Comparison of ENCODE assay signal across 8 mouse cellular contexts in the genomic region with DNA sequence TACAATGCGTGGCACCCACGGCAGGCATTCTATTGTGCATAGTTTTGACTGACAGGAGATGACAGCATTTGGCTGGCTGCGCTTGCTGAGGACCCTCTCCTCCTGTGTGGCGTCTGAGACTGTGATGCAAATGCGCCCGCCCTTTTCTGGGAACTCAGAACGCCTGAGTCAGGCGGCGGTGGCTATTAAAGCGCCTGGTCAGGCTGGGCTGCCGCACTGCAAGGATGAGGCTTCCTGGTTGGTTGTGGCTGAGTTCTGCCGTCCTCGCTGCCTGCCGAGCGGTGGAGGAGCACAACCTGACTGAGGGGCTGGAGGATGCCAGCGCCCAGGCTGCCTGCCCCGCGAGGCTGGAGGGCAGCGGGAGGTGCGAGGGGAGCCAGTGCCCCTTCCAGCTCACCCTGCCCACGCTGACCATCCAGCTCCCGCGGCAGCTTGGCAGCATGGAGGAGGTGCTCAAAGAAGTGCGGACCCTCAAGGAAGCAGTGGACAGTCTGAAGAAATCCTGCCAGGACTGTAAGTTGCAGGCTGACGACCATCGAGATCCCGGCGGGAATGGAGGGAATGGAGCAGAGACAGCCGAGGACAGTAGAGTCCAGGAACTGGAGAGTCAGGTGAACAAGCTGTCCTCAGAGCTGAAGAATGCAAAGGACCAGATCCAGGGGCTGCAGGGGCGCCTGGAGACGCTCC. TPM values are rescaled to one million over a fixed set of nuclear protein-coding genes. Genes with fewer than 3 reads are reported as not detected.
A peak's percentile ranks its signal among the peaks of the same experiment; 100 is the strongest.
DNase-seq lines count a peak whose midpoint lies in the region; ATAC-seq and TF ChIP-seq lines count a peak whose summit lies in the region.

A gene (plus strand): TSS at position 150 of the 687 bp plus-strand sequence.

- H3K27me3 ChIP-seq in embryonic facial prominence, embryonic 10.5 days (replicated peaks; ENCODE audit: low read depth, poor library complexity, severe bottlenecking), result peaks cover 25% of the 10 kb centered on the region
- no peaks in the 10 kb centered on the region for H3K27me3 ChIP-seq in midbrain, embryonic 16.5 days (ENCODE audit: control insufficient read depth, insufficient read depth, low read depth, low read length)

- peak; percentile 95 for ATAC-seq in midbrain, embryonic 16.5 days

- H3K4me1 ChIP-seq in embryonic facial prominence, embryonic 10.5 days, result peaks cover 13% of the 10 kb centered on the region
- peaks cover 6% of the 10 kb centered on the region; the same call in 1 of the 2 replicates for H3K4me1 ChIP-seq in midbrain, embryonic 16.5 days (ENCODE audit: control insufficient read depth, insufficient read depth, low read length)

- intact Hi-C loops in left cerebral cortex, adult 2 months (cut with DNase I), result no loop called here

- WGBS in embryonic facial prominence, embryonic 10.5 days, result 6% methylated on average over 31 of the region's 31 CpGs
- WGBS in midbrain, embryonic 16.5 days, result 4% methylated on average over 31 of the region's 31 CpGs

- no peaks in the 10 kb centered on the region for H3K9me3 ChIP-seq in embryonic facial prominence, embryonic 10.5 days
- no peaks in the 10 kb centered on the region for H3K9me3 ChIP-seq in midbrain, embryonic 16.5 days (replicated peaks; ENCODE audit: control insufficient read depth, low read length, poor library complexity, severe bottlenecking)

- TF ChIP-seq CTCF in left cerebral cortex, adult 2 months (IDR thresholded peaks at IDR 0.05), result no peak

- no peak within 1 kb of the TSS for H3K27ac ChIP-seq in left cerebral cortex, adult 2 months
- H3K27ac ChIP-seq in embryonic facial prominence, embryonic 10.5 days (replicated peaks), result peak within 1 kb of the TSS; percentile 82
- peak within 1 kb of the TSS; percentile 66; the same call in 1 of the 2 replicates for H3K27ac ChIP-seq in midbrain, embryonic 16.5 days (ENCODE audit: low read length)

- H3K36me3 ChIP-seq in embryonic facial prominence, embryonic 10.5 days (replicated peaks), result no peaks in the 10 kb centered on the region
- H3K36me3 ChIP-seq in midbrain, embryonic 16.5 days (ENCODE audit: control insufficient read depth, insufficient read depth, low read length), result no peaks in the 10 kb centered on the region

- peak; percentile 23 to 31 for DNase-seq in left cerebral cortex, adult 2 months (ENCODE audit: extremely low spot score in 1 of 2, low spot score in 2 of 2)
- no peak for DNase-seq in left cerebral cortex, adult 8-10 months (ENCODE audit: low spot score in 2 of 2)
- DNase-seq in embryonic facial prominence, embryonic 10.5 days (ENCODE audit: low spot score), result peak; percentile 75
- peak; percentile 81 to 82 for DNase-seq in heart, adult 18-20 months
- DNase-seq in kidney, adult 11 months, result peak; percentile 23
- DNase-seq in liver, result peak; percentile 55
- DNase-seq in spleen, postnatal 36 days (ENCODE audit: low spot score in 2 of 2), result peak; percentile 48 to 49

- H3K4me3 ChIP-seq in left cerebral cortex, adult 2 months, result peak within 1 kb of the TSS; percentile 49
- peak within 1 kb of the TSS; percentile 69 for H3K4me3 ChIP-seq in embryonic facial prominence, embryonic 10.5 days
- H3K4me3 ChIP-seq in midbrain, embryonic 16.5 days (ENCODE audit: low read depth, low read length), result peak within 1 kb of the TSS; percentile 57

- H3K9ac ChIP-seq in midbrain, embryonic 16.5 days (ENCODE audit: low read depth, low read length), result peak within 1 kb of the TSS; percentile 79

- peak within 1 kb of the TSS; percentile 95 for H3K4me2 ChIP-seq in midbrain, embryonic 16.5 days (ENCODE audit: low read length)

RNA-seq across cellular contexts. Expression of the gene that starts here (rescaled TPM):
- 1 to 10 TPM; 1.4 TPM for total RNA-seq in left cerebral cortex, adult 2 months (2021)
- 1 to 10 TPM; 1.5 to 3.0 (median 2.0) TPM for total RNA-seq in left cerebral cortex, adult 8-10 months (2022)
- 0.49 and 1.1 TPM in 2 replicates for polyA plus RNA-seq in embryonic facial prominence, embryonic 10.5 days (2016; fragmentation: Nextera tagmentation; extraction: Ambion mirVana)
- total RNA-seq in heart, adult 18-20 months (2021), result 10 to 100 TPM; 16.5 to 22.9 TPM
- 1.9 and 2.3 TPM in 2 replicates for polyA plus RNA-seq in midbrain, embryonic 16.5 days (2015; fragmentation: Nextera tagmentation; extraction: Ambion mirVana)

Comparison
In these comparisons a context has a peak if more than half of its experiments do, and no peak if none do; other contexts are left out.
1. RNA of the gene that starts here (total RNA-seq): 16.5 to 22.9 TPM in heart, adult 18-20 months; 1.5 to 3.0 TPM in left cerebral cortex, adult 8-10 months and 1.4 TPM in left cerebral cortex, adult 2 months; every median in the first group is over 4 times any median in the second.
2. DNase-seq: peak in left cerebral cortex, adult 2 months (2 of 2), embryonic facial prominence, embryonic 10.5 days (single experiment), heart, adult 18-20 months (2 of 2), kidney, adult 11 months (single experiment), liver (single experiment) and spleen, postnatal 36 days (2 of 2); none in left cerebral cortex, adult 8-10 months (0 of 2).
3. Peak in every context shown above with its lines, with median percentiles within 50 percentile points of each other: H3K4me3 ChIP-seq.